ENCODE assay signal across 9 mouse cellular contexts in genomic region chr1:157518111-157518523, GRCm38 (mm10). TPM values are rescaled to one million over a fixed set of nuclear protein-coding genes. Genes with fewer than 3 reads are reported as not detected.
DNase-seq lines count a peak whose midpoint lies in the region; ATAC-seq and TF ChIP-seq lines count a peak whose summit lies in the region.
"Had no signal": no experiment of that assay in that cellular context is flagged by ENCODE, and none has a peak within 500 bp of the region (broad histone marks: within the 10 kb centered on the region; RNA-seq: fewer than 3 reads in every experiment).

No protein-coding gene starts in this region.

- no peak overlapping the region for H3K4me3 ChIP-seq in embryonic fibroblast, embryonic 13.5 days (ENCODE audit: insufficient read depth, low read length)
- H3K4me3 ChIP-seq in hindbrain, postnatal 0 days (ENCODE audit: low read length): no peak overlapping the region
- H3K4me3 ChIP-seq: embryonic facial prominence, embryonic 12.5 days had no signal

- H3K9me3 ChIP-seq in hindbrain, postnatal 0 days (ENCODE audit: low read length): no peaks in the 10 kb centered on the region
- H3K9me3 ChIP-seq: embryonic facial prominence, embryonic 12.5 days had no signal

- H3K27ac ChIP-seq in embryonic fibroblast, embryonic 13.5 days (ENCODE audit: insufficient read depth, low read length): peak overlapping the region; percentile 31
- no peak overlapping the region for H3K27ac ChIP-seq in hindbrain, postnatal 0 days
- H3K27ac ChIP-seq: embryonic facial prominence, embryonic 12.5 days had no signal

- no peak for TF ChIP-seq POLR2A in embryonic fibroblast, embryonic 13.5 days (IDR thresholded peaks at IDR 0.05; ENCODE audit: low read depth, low read length)

- WGBS in hindbrain, postnatal 0 days: 27% methylated on average over 4 of the region's 4 CpGs

- ATAC-seq in hindbrain, postnatal 0 days: peak; percentile 82

- peak; percentile 31 for DNase-seq in adrenal gland, adult 2 months
- DNase-seq in adrenal gland, adult 18-20 months (ENCODE audit: low spot score in 2 of 2): no peak
- DNase-seq in MEL-GATA-1-ER (ENCODE audit: extremely low read depth, low read depth): peak; percentile 14
- peak; percentile 87 for DNase-seq in hindbrain, postnatal 0 days (ENCODE audit: low spot score)
- peak; percentile 53 to 84 for DNase-seq in left cerebral cortex, adult 8-10 months (ENCODE audit: low spot score in 2 of 2)
- DNase-seq in right cerebral cortex, postnatal 14 days: peak; percentile 33
- DNase-seq in spleen, postnatal 4 days (ENCODE audit: low spot score in 2 of 2): no peak

- H3K9ac ChIP-seq in hindbrain, postnatal 0 days (replicated peaks; ENCODE audit: low read length): no peak overlapping the region
- H3K9ac ChIP-seq: embryonic facial prominence, embryonic 12.5 days had no signal

- TF ChIP-seq CTCF in embryonic fibroblast, embryonic 13.5 days (IDR thresholded peaks at IDR 0.05; ENCODE audit: borderline replicate concordance, insufficient read depth, low read length): no peak
- no peak for TF ChIP-seq CTCF in hindbrain, postnatal 0 days (IDR thresholded peaks at IDR 0.05; ENCODE audit: low read depth)

- peaks cover 12% of the 10 kb centered on the region for H3K4me1 ChIP-seq in embryonic fibroblast, embryonic 13.5 days (ENCODE audit: control insufficient read depth, insufficient read depth, low read length)
- peaks cover 11% of the 10 kb centered on the region for H3K4me1 ChIP-seq in hindbrain, postnatal 0 days (ENCODE audit: insufficient read depth, low read length)
- H3K4me1 ChIP-seq: embryonic facial prominence, embryonic 12.5 days had no signal

- H3K4me2 ChIP-seq in hindbrain, postnatal 0 days (ENCODE audit: low read depth, low read length): no peak overlapping the region
- H3K4me2 ChIP-seq: embryonic facial prominence, embryonic 12.5 days had no signal

- H3K27me3 ChIP-seq in hindbrain, postnatal 0 days (ENCODE audit: insufficient read depth, low read length): no peaks in the 10 kb centered on the region
- H3K27me3 ChIP-seq: embryonic facial prominence, embryonic 12.5 days had no signal

- no peaks in the 10 kb centered on the region for H3K36me3 ChIP-seq in hindbrain, postnatal 0 days (ENCODE audit: insufficient read depth, low read length)
- H3K36me3 ChIP-seq: embryonic facial prominence, embryonic 12.5 days had no signal

RNA-seq across cellular contexts. Expression of gene Sec16b, which starts 11.6 kb away (rescaled TPM):
- total RNA-seq in adrenal gland, adult 2 months (2021): 1 to 10 TPM in 1 of 2 experiments, under 1 TPM in 1; 0.78 to 1.2 TPM
- 1.00 and 1.1 TPM in 2 replicates for polyA plus RNA-seq in adrenal gland, adult 2 months (2012; rRNA removed)
- total RNA-seq in adrenal gland, adult 18-20 months (2021): under 1 TPM; 0.64 to 0.86 TPM
- polyA plus RNA-seq in embryonic fibroblast, embryonic 13.5 days (2011; ENCODE audit: insufficient read length, low read depth, missing spikeins): 9.8 and 13.9 TPM in 2 replicates
- 0.21 and 0.22 TPM in 2 replicates for total RNA-seq in hindbrain, postnatal 0 days (2014; rRNA removed)
- polyA plus RNA-seq in hindbrain, postnatal 0 days (2015; fragmentation: Nextera tagmentation; extraction: Ambion mirVana): 0.41 and 0.54 TPM in 2 replicates
- total RNA-seq in left cerebral cortex, adult 8-10 months (2022): 1 to 10 TPM in 2 of 4 experiments, under 1 TPM in 2; 0.89 to 1.1 (median 1.0) TPM

RNA-seq across cellular contexts. Expression of gene Cryzl2, which starts 59.7 kb away (rescaled TPM):
- 10 to 100 TPM; 39.9 to 50.3 TPM for total RNA-seq in adrenal gland, adult 2 months (2021)
- polyA plus RNA-seq in adrenal gland, adult 2 months (2012; rRNA removed): 42.7 and 51.2 TPM in 2 replicates
- total RNA-seq in adrenal gland, adult 18-20 months (2021): 10 to 100 TPM; 38.1 to 65.6 TPM
- 7.6 and 9.8 TPM in 2 replicates for polyA plus RNA-seq in embryonic fibroblast, embryonic 13.5 days (2011; ENCODE audit: insufficient read length, low read depth, missing spikeins)
- total RNA-seq in hindbrain, postnatal 0 days (2014; rRNA removed): 11.4 and 12.9 TPM in 2 replicates
- 10.6 and 11.6 TPM in 2 replicates for polyA plus RNA-seq in hindbrain, postnatal 0 days (2015; fragmentation: Nextera tagmentation; extraction: Ambion mirVana)
- total RNA-seq in left cerebral cortex, adult 8-10 months (2022): 1 to 10 TPM; 5.4 to 8.3 (median 7.5) TPM

Comparison
In these comparisons a context has a peak if more than half of its experiments do, and no peak if none do; other contexts are left out.
1. DNase-seq: peak in adrenal gland, adult 2 months (single experiment), MEL-GATA-1-ER (single experiment), hindbrain, postnatal 0 days (single experiment), left cerebral cortex, adult 8-10 months (2 of 2) and right cerebral cortex, postnatal 14 days (single experiment); none in adrenal gland, adult 18-20 months (0 of 2) and spleen, postnatal 4 days (0 of 2).